Mouse (Mus musculus): ENCODE measurements around the gene Twist2. TPM values are rescaled to one million over a fixed set of nuclear protein-coding genes. Genes with fewer than 3 reads are reported as not detected.

Twist2 gene
- 24.9 and 228 TPM in 2 replicates for polyA plus RNA-seq (2012; rRNA removed; ENCODE audit: low replicate concordance)

GRCm38 (mm10) chr1:91800967-91801843, at the start of gene Twist2:
Gene Twist2 (plus strand): TSS chr1:91801461.

